Mouse (Mus musculus) layer of hippocampus, adult 2 months (tissue): ENCODE results near the gene 1700018G05Rik. TPM values are rescaled to one million over a fixed set of nuclear protein-coding genes. Genes with fewer than 3 reads are reported as not detected.
A peak's percentile ranks its signal among the peaks of the same experiment; 100 is the strongest.
"Not testable (repeated sequence)": the region's sequence is repeated elsewhere in the genome, so short reads cannot be mapped to it uniquely, and the experiment has no call there.

Source experiments
- DNase-seq, 2 experiments: peaks; one replicate each; pipeline ENCODE4 v3.0.0; 2022; ENCODE audit warnings: low spot score in 2 of 2
- H3K27ac ChIP-seq: fragments of 200-600 bp; 2 replicates; pipeline ENCODE4 v1.8.1; 2022
- H3K4me3 ChIP-seq: fragments of 200-600 bp; 2 replicates; pipeline ENCODE4 v1.8.1; 2022; ENCODE audit warnings: mild to moderate bottlenecking
- CTCF ChIP-seq: fragments of 200-600 bp; conservative IDR thresholded peaks from 2 replicates; pipeline ENCODE4 v1.8.1; 2022; ENCODE audit warnings: antibody characterized with exemption, mild to moderate bottlenecking, moderate library complexity
- long read RNA-seq, 2 experiments: library from polyadenylated mRNA; stranded (forward); transcript quantifications; one replicate each; pipeline ENCODE4 v2.0.0; 2021; ENCODE audit warnings: borderline mapping rate in 2 of 2
- total RNA-seq, 2 experiments: library from RNA; stranded (reverse); gene quantifications; 2 replicates each; pipeline ENCODE4 v1.2.3; 2021

1700018G05Rik gene
- not detected for total RNA-seq
- long read RNA-seq, experiment 1, result 0 reads
- long read RNA-seq, experiment 2, result 0 reads

- H3K27ac ChIP-seq, DNase-seq, H3K4me3 ChIP-seq: not testable (repeated sequence)
These were observed at the start of gene 1700018G05Rik for GRCm38 (mm10) chrX:102928072-102928471. Gene 1700018G05Rik (plus strand): TSS chrX:102928372.

- H3K27ac ChIP-seq, H3K4me3 ChIP-seq, DNase-seq: not testable (repeated sequence)
These were observed 19.6 kb upstream of the 1700018G05Rik start, which contains the start of the genes Dmrtc1a and 1700011M02Rik for GRCm38 (mm10) chrX:102908587-102908986. Gene Dmrtc1a (minus strand): TSS chrX:102908687. Gene 1700011M02Rik (plus strand): TSS chrX:102908905.

- not testable (repeated sequence) for H3K4me3 ChIP-seq, H3K27ac ChIP-seq, DNase-seq
These were observed 13.3 kb upstream of the 1700018G05Rik start for GRCm38 (mm10) chrX:102914823-102915222.

GRCm38 (mm10) chrX:102926707-102927106 lies 1.5 kb upstream of the 1700018G05Rik start:
- peak; percentile 10 to 32 for DNase-seq
- H3K4me3 ChIP-seq, H3K27ac ChIP-seq: not testable (repeated sequence)
- peak; percentile 69 for TF ChIP-seq CTCF

- Histone ChIP-seq H3K4me3 (peak overlapping the region; percentile 71), H3K27ac (peak overlapping the region; percentile 94)
- no peak for DNase-seq
- TF ChIP-seq CTCF, result no peak
These were observed 4.9 kb downstream of the 1700018G05Rik start for GRCm38 (mm10) chrX:102932992-102933570.

GRCm38 (mm10) chrX:102933571-102934394 lies 5.6 kb downstream of the 1700018G05Rik start:
- peak; percentile 89 for TF ChIP-seq CTCF
- H3K4me3 ChIP-seq, result peak overlapping the region; percentile 71
- DNase-seq, result peak; percentile 27 to 70
- peak overlapping the region; percentile 94 for H3K27ac ChIP-seq

GRCm38 (mm10) chrX:102934395-102934764 lies 6.2 kb downstream of the 1700018G05Rik start:
- no peak for DNase-seq
- TF ChIP-seq CTCF, result no peak
- H3K27ac ChIP-seq, result peak overlapping the region; percentile 94; the same call in 1 of the 2 replicates
- peak overlapping the region; percentile 71; the same call in 1 of the 2 replicates for H3K4me3 ChIP-seq

- no peak for TF ChIP-seq CTCF
- DNase-seq, result no peak
- H3K4me3 ChIP-seq, result no peak overlapping the region
- H3K27ac ChIP-seq, result no peak overlapping the region
These were observed 8.6 kb downstream of the 1700018G05Rik start for GRCm38 (mm10) chrX:102936743-102937142.

GRCm38 (mm10) chrX:102950136-102950535 lies 22.0 kb downstream of the 1700018G05Rik start:
- peak in 1 of 2 experiments; percentile 22 for DNase-seq
- Histone ChIP-seq H3K27ac (peak overlapping the region; percentile 43; the same call in 1 of the 2 replicates), H3K4me3 (peak overlapping the region; percentile 17)

GRCm38 (mm10) chrX:102958917-102959316 lies 30.7 kb downstream of the 1700018G05Rik start:
- no peak overlapping the region for H3K27ac ChIP-seq
- DNase-seq, result peak in 1 of 2 experiments; percentile 17
- peak; percentile 79 for TF ChIP-seq CTCF

GRCm38 (mm10) chrX:102960581-102960980 lies 32.4 kb downstream of the 1700018G05Rik start:
- no peak overlapping the region for H3K4me3 ChIP-seq
- no peak overlapping the region for H3K27ac ChIP-seq
- TF ChIP-seq CTCF, result no peak
- DNase-seq, result no peak

More at GRCm38 (mm10) chrX:102958917-102959316, 30.7 kb downstream of the 1700018G05Rik start:
- no peak overlapping the region for H3K4me3 ChIP-seq

Other genes starting within 250 kb of the 1700018G05Rik start
- gene Gm3880, start 241.4 kb upstream of the 1700018G05Rik start, total RNA-seq, result not detected
- not detected for gene Gm9112, start 220.7 kb upstream of the 1700018G05Rik start, total RNA-seq
- gene Dmrtc1b, start 220.5 kb upstream of the 1700018G05Rik start, total RNA-seq, result not detected
- not detected for gene Dmrtc1c1, start 125.4 kb upstream of the 1700018G05Rik start, total RNA-seq
- gene Dmrtc1c2, start 73.8 kb upstream of the 1700018G05Rik start, total RNA-seq, result not detected
- not detected for gene 1700031F05Rik, start 60.4 kb upstream of the 1700018G05Rik start, total RNA-seq
- 1 to 10 TPM; 5.6 to 6.6 TPM for gene Dmrtc1a, start 19.7 kb upstream of the 1700018G05Rik start, total RNA-seq
- not detected for gene 1700011M02Rik, start 19.5 kb upstream of the 1700018G05Rik start, total RNA-seq